Mouse (Mus musculus): ENCODE data around the gene Dzank1.

- no peak for TF ChIP-seq MYOG (IDR thresholded peaks at IDR 0.05; ENCODE audit: control insufficient read depth, extremely low read depth, insufficient read length)
- TF ChIP-seq CTCF (IDR thresholded peaks at IDR 0.05; ENCODE audit: control insufficient read depth, insufficient read depth, insufficient read length), result no peak
- TF ChIP-seq MAX (IDR thresholded peaks at IDR 0.05), result no peak
- TF ChIP-seq USF1 (IDR thresholded peaks at IDR 0.05; ENCODE audit: low read depth), result no peak
- TF ChIP-seq CEBPB (IDR thresholded peaks at IDR 0.05; ENCODE audit: low read depth), result no peak
- no peak for TF ChIP-seq MYOD1 (IDR thresholded peaks at IDR 0.05; ENCODE audit: control insufficient read depth, insufficient read length, low read depth)
- no peak for TF ChIP-seq FOSL1 (IDR thresholded peaks at IDR 0.05; ENCODE audit: insufficient read depth, low read length, poor library complexity, severe bottlenecking)
Observed at GRCm38 (mm10) chr2:144427852-144428251, 99.4 kb downstream of the Dzank1 start.

All from C2C12 (cell line).